Mouse (Mus musculus): ENCODE data around the gene Tmem182.

DNA sequence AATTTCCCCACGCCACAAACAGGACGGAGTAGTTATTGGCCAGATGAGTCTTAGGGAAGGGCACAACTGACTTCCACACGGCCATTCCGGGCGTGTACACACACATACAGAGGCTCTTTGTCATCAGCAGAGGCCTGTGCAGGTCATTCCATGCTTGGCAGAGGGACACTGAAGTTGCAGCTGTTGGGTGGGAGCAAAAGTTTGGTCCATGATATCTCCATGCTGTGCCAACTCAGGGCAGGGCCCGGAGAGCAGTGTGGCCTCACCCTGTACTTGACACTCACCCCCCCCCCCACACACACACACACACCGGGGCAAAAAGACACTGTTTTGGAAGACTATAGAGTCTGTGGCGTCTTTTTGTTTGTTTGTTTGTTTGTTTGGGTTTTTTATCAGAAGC, 35.2 kb downstream of the Tmem182 start:
- TF ChIP-seq CTCF (IDR thresholded peaks at IDR 0.05; ENCODE audit: control insufficient read depth, insufficient read depth, insufficient read length) (no peak), MYOD1 (IDR thresholded peaks at IDR 0.05; ENCODE audit: control insufficient read depth, insufficient read length, low read depth) (peak; percentile 76), USF1 (IDR thresholded peaks at IDR 0.05; ENCODE audit: low read depth) (no peak), MAX (IDR thresholded peaks at IDR 0.05) (no peak), FOSL1 (IDR thresholded peaks at IDR 0.05; ENCODE audit: insufficient read depth, low read length, poor library complexity, severe bottlenecking) (no peak)
